Mouse (Mus musculus) kidney, embryonic 15.5 days (tissue): ENCODE data around the gene Ghsr. TPM values are rescaled to one million over a fixed set of nuclear protein-coding genes. Genes with fewer than 3 reads are reported as not detected.

Source experiments
- ATAC-seq: fragments of 200-750 bp; cut with Nextera tagmentation; replicated peaks from 2 replicates; pipeline ENCODE4 v1.8.0; 2017; ENCODE audit warnings: moderate TSS enrichment; ENCODE audit not compliant: low FRiP score
- H3K27ac ChIP-seq: fragments of 300-500 bp; sonication (generic); 2 replicates; pipeline ENCODE4 v1.5.1; 2015; ENCODE audit warnings: mild to moderate bottlenecking, inconsistent platforms
- H3K27me3 ChIP-seq: fragments of 300-500 bp; sonication (generic); 2 replicates; pipeline ENCODE4 v1.6.1; 2015; ENCODE audit warnings: inconsistent platforms
- H3K36me3 ChIP-seq: fragments of 300-500 bp; sonication (generic); 2 replicates; pipeline ENCODE4 v1.6.1; 2015; ENCODE audit warnings: inconsistent platforms
- H3K4me1 ChIP-seq: fragments of 300-500 bp; sonication (generic); 2 replicates; pipeline ENCODE4 v1.6.1; 2015; ENCODE audit warnings: inconsistent platforms
- H3K4me2 ChIP-seq: fragments of 300-500 bp; sonication (generic); 2 replicates; pipeline ENCODE4 v1.6.1; 2015; ENCODE audit warnings: moderate library complexity, mild to moderate bottlenecking, inconsistent platforms
- H3K4me3 ChIP-seq: fragments of 300-500 bp; sonication (generic); replicated peaks from 2 replicates; pipeline ENCODE4 v1.5.1; 2015; ENCODE audit warnings: mild to moderate bottlenecking, inconsistent platforms
- H3K9ac ChIP-seq: fragments of 300-500 bp; sonication (generic); 2 replicates; pipeline ENCODE4 v1.6.1; 2015; ENCODE audit warnings: mild to moderate bottlenecking, inconsistent platforms
- H3K9me3 ChIP-seq: fragments of 300-500 bp; sonication (generic); replicated peaks from 2 replicates; pipeline ENCODE4 v1.6.1; 2016; ENCODE audit warnings: inconsistent platforms
- WGBS: fragments of 180-500 bp; shearing (Covaris S2); methylation state at CpG from one replicate; pipeline ENCODE4 v1.1.7; 2015; ENCODE audit warnings: mixed read lengths; 5-methylcytosine and 5-hydroxymethylcytosine counted together
- polyA plus RNA-seq: library from polyadenylated mRNA; unstranded; fragments of >200 nt; fragmentation: Nextera tagmentation; extraction: Ambion mirVana; gene quantifications from 2 replicates; pipeline ENCODE4 v1.2.1, GENCODE M21; 2015

Gene Ghsr
- polyA plus RNA-seq, 1 experiment from 2014 or later, result not detected

DNA sequence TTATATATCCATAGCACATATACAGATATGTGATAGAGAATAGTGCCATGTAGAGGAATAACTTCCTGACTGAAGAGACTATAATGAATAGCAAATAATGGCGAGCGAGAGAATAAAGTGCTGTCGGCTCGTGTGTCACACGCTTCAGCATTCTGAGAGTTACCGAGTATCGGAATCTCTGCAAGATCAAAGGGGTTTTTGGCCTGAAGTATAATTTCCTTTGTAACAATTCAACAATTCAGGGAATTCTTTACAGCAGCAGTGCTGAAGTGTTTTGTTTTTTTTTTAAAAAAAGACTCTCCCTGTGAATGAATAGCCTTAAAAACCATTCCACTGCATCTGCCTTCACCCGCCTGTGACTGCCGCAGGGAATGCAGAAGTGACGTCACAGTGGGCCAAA is 45.6 kb downstream of the Ghsr start:
- H3K36me3 ChIP-seq, result peaks cover 37% of the 10 kb centered on the region
- no peaks in the 10 kb centered on the region for H3K4me1 ChIP-seq
- no peak overlapping the region for H3K4me2 ChIP-seq
- no peaks in the 10 kb centered on the region for H3K9me3 ChIP-seq
- no peak overlapping the region for H3K4me3 ChIP-seq
- 80% methylated on average over 10 of the region's 10 CpGs for WGBS
- H3K27me3 ChIP-seq, result no peaks in the 10 kb centered on the region
- H3K9ac ChIP-seq, result no peak overlapping the region
- ATAC-seq, result no peak
- no peak overlapping the region for H3K27ac ChIP-seq

DNA sequence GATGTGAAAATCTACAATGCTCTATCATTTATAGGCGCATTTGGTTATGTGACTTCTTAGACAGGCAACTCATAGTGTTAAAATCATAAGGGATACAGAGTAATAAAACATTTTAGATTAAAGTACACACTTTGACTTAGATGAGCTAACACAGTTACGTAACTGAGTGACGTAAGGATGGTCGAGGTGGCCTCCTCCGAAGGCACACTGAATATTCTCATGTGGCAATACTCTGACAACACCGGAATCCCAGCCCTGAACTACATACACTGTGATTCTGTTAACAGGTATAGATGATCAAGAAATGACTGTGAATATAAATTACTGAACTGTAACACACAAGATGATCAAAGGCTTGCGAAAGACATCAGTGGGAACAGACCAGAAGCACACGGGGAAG is 47.5 kb downstream of the Ghsr start:
- ATAC-seq, result no peak
- no peaks in the 10 kb centered on the region for H3K27me3 ChIP-seq
- WGBS, result 94% methylated on average over 8 of the region's 8 CpGs
- H3K36me3 ChIP-seq, result peaks cover 51% of the 10 kb centered on the region
- H3K4me1 ChIP-seq, result no peaks in the 10 kb centered on the region
- H3K9me3 ChIP-seq, result no peaks in the 10 kb centered on the region
- no peak overlapping the region for H3K4me3 ChIP-seq
- H3K27ac ChIP-seq, result no peak overlapping the region
- H3K9ac ChIP-seq, result no peak overlapping the region
- no peak overlapping the region for H3K4me2 ChIP-seq

DNA sequence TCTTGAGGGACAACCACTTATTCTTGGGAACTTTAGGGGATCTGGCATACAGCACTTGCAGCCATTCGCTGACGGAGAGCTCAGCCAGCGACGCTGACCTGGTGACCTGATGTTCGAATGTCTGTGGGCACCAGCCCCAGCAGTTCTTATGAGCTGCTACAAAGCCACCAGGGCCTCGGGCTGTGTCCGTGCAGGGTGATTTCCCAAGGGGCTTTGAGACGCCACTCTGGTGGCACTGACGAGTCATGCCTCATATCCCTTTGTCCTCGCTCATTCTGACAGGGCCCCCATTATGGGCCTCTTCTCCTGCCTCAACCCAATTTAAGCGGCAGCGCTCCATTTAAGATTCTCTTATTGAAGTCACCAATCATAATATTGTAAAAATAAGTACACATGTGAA is 50.8 kb downstream of the Ghsr start:
- H3K4me2 ChIP-seq, result no peak overlapping the region
- no peak overlapping the region for H3K27ac ChIP-seq
- 72% methylated on average over 12 of the region's 12 CpGs for WGBS
- no peak overlapping the region for H3K4me3 ChIP-seq
- no peaks in the 10 kb centered on the region for H3K9me3 ChIP-seq
- no peak overlapping the region for H3K9ac ChIP-seq
- no peaks in the 10 kb centered on the region for H3K27me3 ChIP-seq
- H3K36me3 ChIP-seq, result peaks cover 72% of the 10 kb centered on the region
- no peaks in the 10 kb centered on the region for H3K4me1 ChIP-seq
- no peak for ATAC-seq

DNA sequence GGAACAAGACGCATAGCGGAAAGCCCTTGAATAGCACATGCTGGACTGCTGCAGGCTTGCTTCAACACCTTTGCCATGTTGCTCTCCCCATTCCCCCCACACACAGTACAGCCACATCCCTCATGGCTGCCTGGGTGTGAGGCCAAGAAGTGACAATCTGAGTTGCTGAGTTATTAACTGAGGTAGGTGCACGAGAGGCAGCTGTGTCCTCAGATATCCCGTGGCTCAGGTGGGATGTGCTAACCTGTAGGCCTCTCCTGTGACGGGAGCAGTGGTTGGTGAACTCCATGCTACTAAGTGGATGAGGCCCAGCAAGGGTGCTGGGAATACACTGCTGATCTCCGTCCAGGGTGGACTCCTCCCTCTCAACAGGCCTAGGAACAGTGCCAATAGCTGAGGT is 51.4 kb downstream of the Ghsr start:
- WGBS, result 89% methylated on average over 6 of the region's 6 CpGs
- Histone ChIP-seq H3K36me3 (peaks cover 76% of the 10 kb centered on the region), H3K27ac (no peak overlapping the region), H3K4me1 (no peaks in the 10 kb centered on the region), H3K27me3 (no peaks in the 10 kb centered on the region), H3K4me3 (no peak overlapping the region), H3K9me3 (no peaks in the 10 kb centered on the region), H3K4me2 (no peak overlapping the region), H3K9ac (no peak overlapping the region)
- no peak for ATAC-seq

DNA sequence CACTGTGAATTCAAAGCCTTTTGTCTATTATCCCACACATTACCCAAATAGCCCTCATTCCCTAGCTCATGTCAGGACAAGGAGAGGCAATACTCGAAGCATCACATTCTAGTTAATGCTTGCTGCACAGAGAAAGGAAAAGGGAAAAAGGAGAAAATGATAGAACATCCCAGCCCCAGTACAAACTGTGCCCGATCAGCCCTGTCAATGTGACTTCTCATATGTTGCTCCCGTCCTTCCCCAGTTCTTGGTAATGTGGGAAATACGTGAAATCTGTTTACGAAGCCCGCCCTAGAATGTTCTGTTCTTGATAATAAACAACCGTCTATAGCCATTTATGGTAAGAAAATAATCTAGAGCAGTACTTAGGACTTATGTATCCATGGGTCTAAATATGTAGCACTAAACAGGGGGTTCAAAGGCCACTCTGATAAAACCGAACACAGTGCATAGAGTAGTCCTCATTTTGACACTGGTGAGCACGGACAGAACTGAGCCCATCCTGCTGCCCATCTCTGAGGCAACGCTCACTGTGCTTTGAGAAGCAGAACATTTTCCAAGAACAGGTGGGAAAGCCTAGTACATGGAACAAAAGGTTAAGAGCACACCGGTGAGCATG is 53.0 kb downstream of the Ghsr start:
- Histone ChIP-seq H3K36me3 (peaks cover 75% of the 10 kb centered on the region), H3K4me2 (no peak overlapping the region), H3K4me3 (no peak overlapping the region), H3K9me3 (no peaks in the 10 kb centered on the region), H3K27me3 (no peaks in the 10 kb centered on the region), H3K4me1 (no peaks in the 10 kb centered on the region), H3K27ac (no peak overlapping the region), H3K9ac (no peak overlapping the region)
- WGBS, result 84% methylated on average over 11 of the region's 11 CpGs
- ATAC-seq, result no peak

GRCm38 (mm10) chr3:27427406-27427805 is 56.3 kb downstream of the Ghsr start:
- peaks cover 69% of the 10 kb centered on the region for H3K36me3 ChIP-seq
- no peak overlapping the region for H3K4me3 ChIP-seq
- no peak overlapping the region for H3K27ac ChIP-seq

More at GRCm38 (mm10) chr3:27427406-27427805, 56.3 kb downstream of the Ghsr start:
- Histone ChIP-seq H3K4me2 (no peak overlapping the region), H3K9me3 (no peaks in the 10 kb centered on the region), H3K4me1 (peaks cover 19% of the 10 kb centered on the region), H3K27me3 (no peaks in the 10 kb centered on the region), H3K9ac (no peak overlapping the region)
- WGBS, result 88% methylated on average over 6 of the region's 6 CpGs
- no peak for ATAC-seq

Other genes starting within 250 kb of the Ghsr start
- 60.9 and 66.7 TPM in 2 replicates for gene Ect2, start 217.5 kb upstream of the Ghsr start, polyA plus RNA-seq
- 15.8 and 16.3 TPM in 2 replicates for gene Nceh1, start 188.4 kb upstream of the Ghsr start, polyA plus RNA-seq
- 0.44 and 0.45 TPM in 2 replicates for gene Tnfsf10, start 54.3 kb upstream of the Ghsr start, polyA plus RNA-seq